Mouse (Mus musculus): ENCODE results near the gene Msto1.

DNA sequence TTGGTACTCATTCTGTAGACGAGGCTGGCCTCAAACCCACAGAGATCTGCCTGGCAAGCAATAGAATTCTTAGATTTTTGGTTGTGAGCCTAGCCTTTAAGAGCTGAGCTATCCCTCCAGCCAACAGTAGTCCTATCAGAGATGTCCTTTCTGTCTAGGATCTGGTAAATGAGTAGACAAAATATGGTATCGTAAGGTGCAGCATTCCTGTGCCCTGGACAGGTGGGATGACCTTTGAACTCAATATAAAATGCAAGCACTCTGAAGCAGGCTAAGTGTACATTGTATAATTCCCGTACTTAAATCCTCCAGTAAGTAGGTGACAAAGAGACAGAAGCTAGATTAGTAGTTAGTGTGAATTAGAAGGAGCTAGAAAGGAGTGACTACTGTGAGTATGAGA is 51.7 kb downstream of the Msto1 start:
- TF ChIP-seq CTCF (IDR thresholded peaks at IDR 0.05; ENCODE audit: low read depth) (no peak), EP300 (optimal IDR thresholded peaks at IDR 0.05) (no peak)
